Mouse (Mus musculus): ENCODE data around the gene Tekt3. TPM values are rescaled to one million over a fixed set of nuclear protein-coding genes. Genes with fewer than 3 reads are reported as not detected.

Gene Tekt3
- polyA plus RNA-seq, 1 experiment from 2014 or later, result 0.22 TPM

- ATAC-seq (ENCODE audit: insufficient number of reproducible peaks, low FRiP score, low TSS enrichment, low read depth), result no peak
- no peak overlapping the region for H3K27ac ChIP-seq
- H3K27me3 ChIP-seq, result no peaks in the 10 kb centered on the region
- no peak overlapping the region for H3K4me2 ChIP-seq
- H3K9ac ChIP-seq, result no peak overlapping the region
- WGBS, result 49% methylated on average over 3 of the region's 3 CpGs
- H3K4me1 ChIP-seq, result peaks cover 50% of the 10 kb centered on the region
- no peak overlapping the region for H3K4me3 ChIP-seq
- H3K36me3 ChIP-seq, result peaks cover 78% of the 10 kb centered on the region
- no peaks in the 10 kb centered on the region for H3K9me3 ChIP-seq
Measured at GRCm38 (mm10) chr11:63138739-63139138, 77.3 kb downstream of the Tekt3 start.

- Histone ChIP-seq H3K4me2 (no peak overlapping the region), H3K4me1 (peaks cover 29% of the 10 kb centered on the region), H3K27me3 (no peaks in the 10 kb centered on the region), H3K9ac (no peak overlapping the region), H3K27ac (no peak overlapping the region), H3K36me3 (peaks cover 72% of the 10 kb centered on the region), H3K9me3 (no peaks in the 10 kb centered on the region), H3K4me3 (no peak overlapping the region)
- no peak for ATAC-seq (ENCODE audit: insufficient number of reproducible peaks, low FRiP score, low TSS enrichment, low read depth)
- WGBS, result 79% methylated on average over 5 of the region's 5 CpGs
Measured at GRCm38 (mm10) chr11:63142311-63142710, 80.9 kb downstream of the Tekt3 start.

GRCm38 (mm10) chr11:63142816-63143215 is 81.4 kb downstream of the Tekt3 start:
- H3K36me3 ChIP-seq, result peaks cover 68% of the 10 kb centered on the region
- H3K4me3 ChIP-seq, result no peak overlapping the region
- H3K9me3 ChIP-seq, result no peaks in the 10 kb centered on the region
- WGBS, result 71% methylated on average over 4 of the region's 4 CpGs
- no peak for ATAC-seq (ENCODE audit: insufficient number of reproducible peaks, low FRiP score, low TSS enrichment, low read depth)
- no peaks in the 10 kb centered on the region for H3K27me3 ChIP-seq
- no peak overlapping the region for H3K27ac ChIP-seq
- no peak overlapping the region for H3K9ac ChIP-seq
- H3K4me2 ChIP-seq, result no peak overlapping the region
- peaks cover 26% of the 10 kb centered on the region for H3K4me1 ChIP-seq

GRCm38 (mm10) chr11:63143486-63143885 is 82.0 kb downstream of the Tekt3 start:
- H3K4me1 ChIP-seq, result peaks cover 26% of the 10 kb centered on the region
- ATAC-seq (ENCODE audit: insufficient number of reproducible peaks, low FRiP score, low TSS enrichment, low read depth), result no peak
- peaks cover 66% of the 10 kb centered on the region for H3K36me3 ChIP-seq
- WGBS, result 76% methylated on average over 8 of the region's 8 CpGs
- no peak overlapping the region for H3K4me3 ChIP-seq
- no peak overlapping the region for H3K9ac ChIP-seq
- H3K9me3 ChIP-seq, result no peaks in the 10 kb centered on the region
- H3K27ac ChIP-seq, result no peak overlapping the region
- no peak overlapping the region for H3K4me2 ChIP-seq
- H3K27me3 ChIP-seq, result no peaks in the 10 kb centered on the region

Other genes with a start within 250 kb of the Tekt3 start
- 24.6 and 26.1 TPM in 2 replicates for gene Trim16, start 241.4 kb upstream of the Tekt3 start, polyA plus RNA-seq (2015; fragmentation: Nextera tagmentation; extraction: Ambion mirVana)
- gene Fbxw10, start 214.6 kb upstream of the Tekt3 start, polyA plus RNA-seq (2015; fragmentation: Nextera tagmentation; extraction: Ambion mirVana), result 0.20 and 0.65 TPM in 2 replicates
- 82.1 and 85.3 TPM in 2 replicates for gene Tvp23b, start 182.2 kb upstream of the Tekt3 start, polyA plus RNA-seq (2015; fragmentation: Nextera tagmentation; extraction: Ambion mirVana)
- 0.22 TPM in 1 of 2 replicates, not detected in the other for gene Cdrt4, start 110.5 kb upstream of the Tekt3 start, polyA plus RNA-seq (2015; fragmentation: Nextera tagmentation; extraction: Ambion mirVana)
- 307 and 381 TPM in 2 replicates for gene Pmp22, start 67.3 kb downstream of the Tekt3 start, polyA plus RNA-seq (2015; fragmentation: Nextera tagmentation; extraction: Ambion mirVana)

Data from limb, embryonic 15.5 days (tissue).